Mouse (Mus musculus) ES-Bruce4 (cell line): Measurements from ENCODE around the gene F12.

Experiments used
- CTCF ChIP-seq: IDR thresholded peaks from one replicate; pipeline ENCODE4 v1.8.1; 2011; ENCODE audit warnings: low read depth, low read length
- POLR2A ChIP-seq: IDR thresholded peaks from one replicate; pipeline ENCODE4 v1.8.1; 2011; ENCODE audit warnings: low read length; ENCODE audit not compliant: insufficient read depth

DNA sequence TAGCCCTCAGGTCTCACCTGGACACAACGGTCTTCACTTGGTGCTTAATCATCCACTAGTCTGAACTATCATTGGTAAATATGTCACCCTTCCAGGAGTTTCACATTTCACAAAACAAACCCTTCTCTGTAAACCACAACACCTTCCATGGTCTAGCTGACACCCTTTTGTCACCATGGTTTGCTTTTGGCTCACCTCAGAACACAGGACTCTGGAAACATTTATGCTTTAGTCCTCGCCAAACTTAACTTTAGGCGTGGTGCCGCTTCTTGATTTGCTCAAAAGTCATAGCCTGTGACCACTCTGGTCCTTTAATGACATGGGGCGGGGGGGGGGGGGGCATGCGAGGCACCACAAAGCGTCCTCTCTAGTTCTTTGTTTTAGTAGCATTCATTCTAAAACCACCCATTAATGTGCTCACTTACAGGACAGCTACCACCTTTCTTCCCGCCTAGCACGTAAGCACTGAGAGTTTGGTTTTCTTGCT lies 17.2 kb upstream of the F12 start:
- TF ChIP-seq CTCF (no peak), POLR2A (no peak)
